Mouse (Mus musculus) right cerebral cortex, postnatal 10 days (tissue): ENCODE measurements at regions not wholly inside any gene's neighbourhood (a gene's known extent, or its start where the extent isn't known, plus 50 kb on each side); places are given as distances from the start of the nearest gene placed in this dataset.

Source experiments
- DNase-seq, 2 experiments: peaks; one replicate each; pipeline ENCODE4 v3.0.0; 2021; ENCODE audit warnings: low spot score in 2 of 2

GRCm38 (mm10) chr10:37377258-37378001 is 238.7 kb upstream of the Marcks start:
- no peak for DNase-seq

- no peak for DNase-seq
These were observed 237.5 kb upstream of the Marcks start for GRCm38 (mm10) chr10:37376172-37376571.

GRCm38 (mm10) chr10:37375648-37376047 is 236.9 kb upstream of the Marcks start:
- no peak for DNase-seq

- DNase-seq = no peak
These were observed 230.4 kb upstream of the Marcks start for GRCm38 (mm10) chr10:37368997-37369679.

GRCm38 (mm10) chr10:37367796-37368195 is 229.1 kb upstream of the Marcks start:
- DNase-seq = no peak

GRCm38 (mm10) chr10:37364506-37364905 is 225.8 kb upstream of the Marcks start:
- no peak for DNase-seq

- no peak for DNase-seq
These were observed 222.3 kb upstream of the Marcks start for GRCm38 (mm10) chr10:37360985-37361384.

- DNase-seq = peak in 1 of 2 experiments; percentile 39
These were observed 220.2 kb upstream of the Marcks start for GRCm38 (mm10) chr10:37358900-37359299.

GRCm38 (mm10) chr10:37358334-37358733 is 219.6 kb upstream of the Marcks start:
- no peak for DNase-seq

GRCm38 (mm10) chr10:37357304-37358060 is 218.8 kb upstream of the Marcks start:
- DNase-seq = peak; percentile 77 to 88

GRCm38 (mm10) chr10:37349261-37349660 is 210.5 kb upstream of the Marcks start:
- no peak for DNase-seq

GRCm38 (mm10) chr10:37348416-37348815 is 209.7 kb upstream of the Marcks start:
- DNase-seq = no peak

GRCm38 (mm10) chr10:37347661-37348060 is 208.9 kb upstream of the Marcks start:
- no peak for DNase-seq

GRCm38 (mm10) chr10:37342675-37343074 is 204.0 kb upstream of the Marcks start:
- peak; percentile 39 to 54 for DNase-seq

GRCm38 (mm10) chr10:37339658-37340057 is 200.9 kb upstream of the Marcks start:
- no peak for DNase-seq

- peak in 1 of 2 experiments; percentile 31 for DNase-seq
These were observed 199.6 kb upstream of the Marcks start for GRCm38 (mm10) chr10:37338073-37338912.

- DNase-seq = no peak
These were observed 198.5 kb upstream of the Marcks start for GRCm38 (mm10) chr10:37337172-37337620.

GRCm38 (mm10) chr10:37335148-37335547 is 196.4 kb upstream of the Marcks start:
- no peak for DNase-seq

- no peak for DNase-seq
These were observed 187.4 kb upstream of the Marcks start for GRCm38 (mm10) chr10:37326168-37326534.

- DNase-seq = no peak
These were observed 186.9 kb upstream of the Marcks start for GRCm38 (mm10) chr10:37325514-37326167.

GRCm38 (mm10) chr10:37323689-37324088 is 185.0 kb upstream of the Marcks start:
- no peak for DNase-seq
